Mouse (Mus musculus) adipocyte (in vitro differentiated cells): ENCODE results near the gene Cfap20.

Experiments
- DNase-seq: peaks from one replicate; pipeline ENCODE4 v3.0.0-alpha.2; 2016; ENCODE audit warnings: low spot score

The Cfap20 gene

DNA sequence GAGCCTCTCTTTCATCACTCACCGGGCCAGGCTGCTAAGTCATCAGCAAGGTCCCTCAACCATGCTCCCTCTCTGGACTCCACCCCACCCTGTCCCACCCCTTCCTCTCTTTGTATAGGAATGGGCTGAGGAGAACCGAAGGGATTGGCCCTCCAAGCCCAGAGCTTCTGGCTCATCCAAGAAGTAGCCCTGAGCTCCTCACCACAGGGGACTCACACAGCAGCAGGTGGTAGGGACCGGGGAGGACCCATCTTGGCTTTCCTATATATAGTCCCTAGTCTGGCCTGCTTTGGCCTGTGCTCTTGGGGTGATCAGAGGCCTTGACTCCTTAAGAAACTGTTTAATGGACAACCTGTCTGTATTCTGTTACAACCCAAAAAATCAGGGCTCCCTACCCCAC is 60.2 kb downstream of the Cfap20 start:
- no peak for DNase-seq

DNA sequence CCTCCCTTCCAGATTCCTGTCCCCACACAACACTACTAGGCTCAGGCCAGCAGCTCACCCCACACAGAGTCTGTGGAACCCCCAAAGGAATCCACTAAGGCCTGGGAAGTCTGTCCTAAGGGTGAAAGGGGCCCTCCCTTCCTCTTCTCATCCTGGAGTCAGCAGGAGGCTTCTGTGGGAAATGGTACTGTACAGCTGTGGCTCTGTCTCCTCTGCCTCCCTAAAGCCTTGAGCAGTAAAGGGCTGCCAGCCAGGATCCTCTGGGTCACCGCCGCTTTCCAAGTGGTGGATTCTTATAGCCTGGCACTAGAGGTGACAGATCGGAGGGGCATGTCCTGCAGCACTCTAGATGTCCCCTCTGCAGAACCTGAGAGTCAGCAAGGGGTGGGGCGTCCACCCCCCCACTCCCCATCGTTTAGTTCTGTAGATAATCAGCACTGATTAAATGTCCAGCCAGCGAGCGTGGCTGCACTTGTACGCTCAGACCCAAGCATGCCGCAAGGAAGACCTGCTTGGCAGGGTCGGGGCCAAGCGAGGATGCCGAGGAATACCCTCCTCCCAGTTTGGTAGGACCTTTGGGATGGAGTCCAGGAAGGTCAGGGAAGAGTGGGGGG is 61.2 kb downstream of the Cfap20 start:
- DNase-seq: no peak
